Mouse (Mus musculus) stomach, embryonic 16.5 days (tissue): Measurements from ENCODE around the gene Itga5. TPM values are rescaled to one million over a fixed set of nuclear protein-coding genes. Genes with fewer than 3 reads are reported as not detected.

ENCODE experiments used
- ATAC-seq: fragments of 200-750 bp; cut with Nextera tagmentation; 2 replicates; pipeline ENCODE4 v1.8.0; 2017; ENCODE audit warnings: moderate number of reproducible peaks, moderate TSS enrichment; ENCODE audit not compliant: insufficient read depth, low FRiP score
- H3K27ac ChIP-seq: fragments of 300-500 bp; sonication (generic); 2 replicates; pipeline ENCODE4 v1.5.1; 2014; ENCODE audit warnings: low read length
- H3K27me3 ChIP-seq: fragments of 300-500 bp; sonication (generic); 2 replicates; pipeline ENCODE4 v1.6.1; 2014; ENCODE audit warnings: low read length, control low read depth, mixed read lengths; ENCODE audit not compliant: control insufficient read depth, insufficient read depth
- H3K36me3 ChIP-seq: fragments of 300-500 bp; sonication (generic); 2 replicates; pipeline ENCODE4 v1.6.1; 2014; ENCODE audit warnings: low read length; ENCODE audit not compliant: control insufficient read depth, insufficient read depth
- H3K4me1 ChIP-seq: fragments of 300-500 bp; sonication (generic); 2 replicates; pipeline ENCODE4 v1.6.1; 2014; ENCODE audit warnings: low read length, control low read depth, mixed read lengths; ENCODE audit not compliant: control insufficient read depth, insufficient read depth
- H3K4me2 ChIP-seq: fragments of 300-500 bp; sonication (generic); 2 replicates; pipeline ENCODE4 v1.6.1; 2014; ENCODE audit warnings: low read depth, low read length, mixed read lengths
- H3K4me3 ChIP-seq: fragments of 300-500 bp; sonication (generic); replicated peaks from 2 replicates; pipeline ENCODE4 v1.5.1; 2014; ENCODE audit warnings: mild to moderate bottlenecking, low read length
- H3K9ac ChIP-seq: fragments of 300-500 bp; sonication (generic); 2 replicates; pipeline ENCODE4 v1.6.1; 2014; ENCODE audit warnings: low read length
- H3K9me3 ChIP-seq: fragments of 300-500 bp; sonication (generic); replicated peaks from 2 replicates; pipeline ENCODE4 v1.6.1; 2016; ENCODE audit warnings: low read length, control low read depth; ENCODE audit not compliant: control insufficient read depth
- WGBS: fragments of 180-500 bp; shearing (Covaris S2); extraction: QIAGEN DNeasy Blood & Tissue Kit; methylation state at CpG from one replicate; pipeline ENCODE4 v1.1.7; 2014; 5-methylcytosine and 5-hydroxymethylcytosine counted together
- polyA plus RNA-seq: library from polyadenylated mRNA; unstranded; fragments of >200 nt; fragmentation: Nextera tagmentation; extraction: Ambion mirVana; gene quantifications from 2 replicates; pipeline ENCODE4 v1.2.1, GENCODE M21; 2015

The Itga5 gene
- polyA plus RNA-seq, 1 experiment from 2014 or later: 59.0 TPM

DNA sequence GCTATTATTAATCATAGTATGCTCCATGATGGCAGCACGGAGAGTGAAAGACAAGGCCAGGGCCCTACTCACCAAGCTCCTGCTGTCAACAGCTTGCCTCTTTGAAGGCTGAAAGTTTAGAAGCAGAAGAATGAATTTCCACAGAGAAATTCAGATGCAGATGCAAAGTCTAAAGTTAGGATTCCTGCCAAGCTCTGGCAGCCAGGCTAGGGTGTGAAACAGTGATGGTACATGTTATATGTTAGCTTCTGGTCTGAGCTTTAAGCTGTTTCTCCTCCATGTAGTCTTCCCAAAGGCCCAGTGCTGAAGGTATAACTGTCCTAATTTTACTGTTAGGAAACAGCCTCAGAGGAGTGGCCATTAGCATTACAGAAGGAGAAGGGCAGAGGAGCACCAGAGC is 2.6 kb upstream of the Itga5 start:
- 65% methylated on average over 1 of the region's 1 CpGs for WGBS
- no peak for ATAC-seq
- H3K27ac ChIP-seq: no peak overlapping the region

DNA sequence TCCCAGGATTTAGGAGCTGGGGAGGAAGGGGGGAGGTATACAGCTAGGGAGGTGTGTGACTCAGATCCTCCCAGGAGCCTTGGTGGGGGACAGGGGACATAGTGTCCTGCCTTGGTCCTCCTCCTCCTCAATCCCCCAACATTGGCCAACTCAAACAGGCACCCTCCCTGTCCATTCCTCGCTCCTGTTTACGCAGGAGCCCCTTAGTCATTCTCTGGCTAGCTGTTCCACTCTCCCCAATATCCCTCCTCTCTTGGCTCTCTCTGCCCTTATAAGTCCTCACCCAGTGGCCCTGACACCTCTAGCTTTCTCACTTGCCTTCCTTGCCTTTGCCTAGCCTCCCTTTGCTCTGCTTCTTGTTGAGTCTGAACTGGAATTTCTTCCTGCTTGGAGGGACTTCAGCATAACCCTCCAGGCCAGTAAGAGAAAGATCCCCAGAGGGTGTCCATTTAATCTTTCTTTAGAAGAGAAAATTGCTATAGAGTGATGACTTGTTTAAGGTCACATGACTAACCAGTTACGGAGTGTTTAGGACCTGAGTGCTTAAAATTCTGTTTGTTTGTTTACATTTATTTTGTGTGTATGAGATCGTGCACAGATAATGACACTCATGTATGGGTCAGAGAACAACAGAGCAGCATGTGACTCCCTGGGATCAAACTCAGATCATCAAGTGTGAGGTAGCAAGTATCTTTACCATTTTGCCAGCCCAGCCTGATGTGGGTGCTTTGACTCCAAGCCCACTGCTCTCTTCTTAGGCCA is 1.8 kb upstream of the Itga5 start:
- no peaks in the 10 kb centered on the region for H3K27me3 ChIP-seq
- ATAC-seq: no peak
- no peak overlapping the region for H3K4me2 ChIP-seq
- no peak overlapping the region for H3K27ac ChIP-seq
- H3K4me3 ChIP-seq: no peak overlapping the region
- no peaks in the 10 kb centered on the region for H3K9me3 ChIP-seq
- no peaks in the 10 kb centered on the region for H3K36me3 ChIP-seq
- peaks cover 30% of the 10 kb centered on the region; the same call in 1 of the 2 replicates for H3K4me1 ChIP-seq
- no peak overlapping the region for H3K9ac ChIP-seq
- WGBS: 70% methylated on average over 4 of the region's 4 CpGs

More for the DNA sequence above, 2.6 kb upstream of the Itga5 start:
- peaks cover 29% of the 10 kb centered on the region; the same call in 1 of the 2 replicates for H3K4me1 ChIP-seq
- H3K9me3 ChIP-seq: no peaks in the 10 kb centered on the region
- no peak overlapping the region for H3K4me2 ChIP-seq
- H3K9ac ChIP-seq: no peak overlapping the region
- no peaks in the 10 kb centered on the region for H3K27me3 ChIP-seq
- H3K36me3 ChIP-seq: no peaks in the 10 kb centered on the region
- H3K4me3 ChIP-seq: no peak overlapping the region

DNA sequence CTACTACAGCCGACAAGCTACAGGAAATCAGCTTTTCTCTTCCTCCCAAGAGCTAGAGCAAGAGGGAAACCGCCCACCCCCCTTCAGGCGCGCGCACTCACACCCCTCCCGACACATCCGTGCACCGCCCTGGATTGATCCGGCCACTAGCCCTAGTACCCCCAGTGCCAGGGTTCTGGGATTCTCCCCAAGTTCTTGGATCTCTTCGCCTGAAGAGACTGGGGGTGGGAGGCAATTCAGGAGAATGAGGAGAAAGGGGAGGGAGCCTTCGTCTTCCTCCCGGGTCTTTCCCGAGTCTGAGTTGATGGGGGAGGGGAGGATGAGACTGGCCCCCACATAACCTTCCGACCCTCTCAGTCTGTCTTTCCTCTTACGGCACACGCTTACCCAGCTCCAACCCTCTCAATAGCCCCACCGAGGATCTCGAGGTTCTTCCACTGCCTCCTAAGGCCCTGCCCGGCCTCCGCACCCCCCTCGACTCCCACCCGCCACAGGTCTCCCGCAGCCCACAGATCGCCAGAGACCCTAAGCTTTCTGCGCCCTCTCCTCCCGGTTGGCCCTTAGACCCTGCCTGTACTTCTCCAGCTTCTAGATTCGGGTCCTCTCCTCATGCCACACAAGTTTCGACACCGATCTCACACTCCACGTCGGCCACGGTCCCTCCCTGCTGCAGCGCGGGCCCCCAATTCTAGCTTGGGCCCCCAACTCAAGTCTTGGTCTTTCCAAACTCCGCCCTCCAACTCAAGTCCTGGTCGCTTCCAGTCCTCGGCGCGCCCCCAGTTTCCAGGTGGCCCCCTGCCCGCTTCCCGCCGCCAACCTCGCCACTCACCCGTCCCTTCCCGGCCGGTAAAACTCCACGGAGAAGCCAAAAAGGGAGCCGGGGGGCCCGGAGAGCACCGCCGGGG is 840 bp downstream of the Itga5 start:
- peak overlapping the region; percentile 98 for H3K9ac ChIP-seq
- H3K4me1 ChIP-seq: peaks cover 23% of the 10 kb centered on the region; the same call in 1 of the 2 replicates
- no peaks in the 10 kb centered on the region for H3K36me3 ChIP-seq
- under 1% methylated on average over 51 of the region's 51 CpGs for WGBS
- H3K4me3 ChIP-seq: peak overlapping the region; percentile 90
- no peaks in the 10 kb centered on the region for H3K27me3 ChIP-seq
- H3K9me3 ChIP-seq: no peaks in the 10 kb centered on the region
- ATAC-seq: peak; percentile 30
- peak overlapping the region; percentile 81 for H3K4me2 ChIP-seq
- H3K27ac ChIP-seq: peak overlapping the region; percentile 91

DNA sequence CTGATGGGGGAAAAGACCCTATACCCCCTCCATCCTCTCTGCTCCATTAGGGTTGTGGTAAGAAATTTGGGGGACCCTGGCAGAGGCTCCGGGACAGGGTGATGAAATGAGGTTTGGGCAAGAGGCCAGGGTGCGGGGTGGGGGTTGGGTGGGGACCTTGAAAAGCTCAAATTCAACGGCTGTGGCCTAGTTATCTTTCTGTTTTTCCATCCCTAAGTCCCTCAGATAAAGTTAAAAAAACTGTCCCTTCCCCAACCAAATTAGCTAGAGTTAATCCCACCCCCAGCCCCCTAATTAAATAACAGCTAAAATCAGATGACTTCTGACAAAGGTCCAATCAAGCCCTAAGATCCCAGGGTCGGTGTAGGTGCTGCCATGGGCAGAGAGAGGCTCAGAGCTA is 1.8 kb downstream of the Itga5 start:
- H3K27me3 ChIP-seq: no peaks in the 10 kb centered on the region
- peak overlapping the region; percentile 91; the same call in 1 of the 2 replicates for H3K27ac ChIP-seq
- peak overlapping the region; percentile 90 for H3K4me3 ChIP-seq
- no peak for ATAC-seq
- WGBS: 34% methylated on average over 4 of the region's 4 CpGs
- peak overlapping the region; percentile 98 for H3K9ac ChIP-seq
- H3K4me1 ChIP-seq: peaks cover 27% of the 10 kb centered on the region; the same call in 1 of the 2 replicates
- no peaks in the 10 kb centered on the region for H3K36me3 ChIP-seq
- peak overlapping the region; percentile 81 for H3K4me2 ChIP-seq
- H3K9me3 ChIP-seq: no peaks in the 10 kb centered on the region

DNA sequence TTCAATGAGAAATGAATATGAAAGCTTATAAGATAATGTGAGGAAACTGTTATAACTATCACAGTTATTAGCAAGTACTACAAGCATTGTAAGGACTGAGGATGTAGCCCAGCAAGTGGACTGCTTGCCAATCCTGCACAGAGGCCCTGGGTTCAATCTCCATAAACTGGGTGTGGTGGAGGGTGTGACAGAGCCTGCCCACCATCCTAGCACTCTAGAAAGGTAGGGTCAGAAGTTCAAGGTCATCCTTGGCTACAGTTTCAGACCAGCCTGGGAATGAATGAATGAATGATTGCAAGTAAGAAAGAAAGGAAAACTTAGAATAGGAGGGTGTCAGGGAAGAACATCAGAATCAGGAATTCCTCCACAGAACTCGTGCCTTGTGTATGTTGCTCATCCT is 2.8 kb downstream of the Itga5 start:
- Histone ChIP-seq H3K9me3 (no peaks in the 10 kb centered on the region), H3K4me3 (no peak overlapping the region; the same call in 1 of the 2 replicates), H3K36me3 (no peaks in the 10 kb centered on the region), H3K27me3 (no peaks in the 10 kb centered on the region), H3K9ac (no peak overlapping the region), H3K4me1 (peaks cover 33% of the 10 kb centered on the region; the same call in 1 of the 2 replicates), H3K4me2 (no peak overlapping the region), H3K27ac (no peak overlapping the region)
- 43% methylated on average over 1 of the region's 1 CpGs for WGBS
- ATAC-seq: no peak

DNA sequence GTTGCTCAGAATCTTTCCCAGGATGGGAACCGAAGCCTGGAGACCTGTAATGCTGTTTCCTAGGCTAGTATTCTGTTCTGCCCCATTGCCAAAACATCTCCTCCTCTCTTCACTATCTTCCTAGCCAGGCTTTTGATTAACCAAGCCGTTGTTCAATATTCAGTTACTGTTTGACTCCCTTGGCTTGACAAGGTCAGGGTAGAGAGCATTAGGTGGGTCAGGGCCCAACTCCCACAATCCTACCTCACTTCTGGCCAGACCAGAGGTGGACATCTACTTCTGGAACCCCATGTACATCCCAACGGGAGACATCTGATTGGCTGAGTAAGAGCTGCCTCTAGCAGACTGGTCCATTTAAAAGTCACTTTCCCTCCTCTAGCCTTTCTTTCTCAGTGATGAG is 3.6 kb downstream of the Itga5 start:
- no peaks in the 10 kb centered on the region for H3K36me3 ChIP-seq
- H3K4me3 ChIP-seq: no peak overlapping the region
- H3K9me3 ChIP-seq: no peaks in the 10 kb centered on the region
- H3K27ac ChIP-seq: no peak overlapping the region
- H3K27me3 ChIP-seq: no peaks in the 10 kb centered on the region
- peaks cover 34% of the 10 kb centered on the region; the same call in 1 of the 2 replicates for H3K4me1 ChIP-seq
- H3K9ac ChIP-seq: no peak overlapping the region
- WGBS: 73% methylated on average over 3 of the region's 3 CpGs
- no peak for ATAC-seq
- H3K4me2 ChIP-seq: no peak overlapping the region

DNA sequence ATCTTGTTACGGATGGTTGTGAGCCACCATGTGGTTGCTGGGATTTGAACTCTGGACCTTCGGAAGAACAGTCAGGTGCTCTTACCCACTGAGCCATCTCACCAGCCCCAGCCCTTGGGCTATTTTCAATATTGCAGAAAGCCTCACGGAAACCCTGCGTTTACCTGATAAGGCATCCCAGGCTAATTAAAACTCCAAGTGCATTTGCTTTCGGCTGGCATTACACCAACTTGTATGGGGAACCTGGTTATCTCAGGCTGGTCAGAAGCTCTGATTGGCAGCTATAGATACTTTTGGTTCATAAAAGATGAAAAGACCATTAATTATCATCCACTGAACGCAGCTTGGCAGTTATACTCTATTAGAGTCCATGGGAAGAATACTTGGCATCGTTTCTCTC is 4.2 kb downstream of the Itga5 start:
- WGBS: 82% methylated on average over 6 of the region's 7 CpGs
- Histone ChIP-seq H3K4me2 (no peak overlapping the region), H3K4me1 (peaks cover 30% of the 10 kb centered on the region; the same call in 1 of the 2 replicates), H3K9me3 (no peaks in the 10 kb centered on the region), H3K4me3 (no peak overlapping the region), H3K27ac (no peak overlapping the region), H3K27me3 (no peaks in the 10 kb centered on the region), H3K9ac (no peak overlapping the region), H3K36me3 (no peaks in the 10 kb centered on the region)
- ATAC-seq: no peak

DNA sequence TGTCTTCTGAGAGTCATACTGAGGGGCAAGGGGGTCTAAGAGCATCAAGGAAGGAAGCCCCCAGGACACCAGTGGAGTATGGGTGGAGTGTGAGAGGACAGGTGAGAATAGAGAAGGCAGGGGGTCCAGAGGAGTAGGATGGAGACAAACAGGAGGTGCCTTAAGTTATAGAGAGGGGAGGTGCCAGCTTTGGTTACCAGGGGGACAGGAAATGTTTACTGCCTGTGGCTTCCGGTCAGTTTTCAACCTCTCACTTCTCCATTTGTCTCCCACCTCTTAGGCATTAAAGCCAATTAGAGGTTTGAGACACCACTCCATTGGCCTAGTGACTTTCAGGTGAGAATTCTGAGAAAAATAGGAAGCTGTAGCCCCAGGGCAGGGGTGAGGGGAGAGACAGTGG is 5.3 kb downstream of the Itga5 start:
- Histone ChIP-seq H3K9ac (no peak overlapping the region), H3K36me3 (no peaks in the 10 kb centered on the region), H3K27me3 (no peaks in the 10 kb centered on the region), H3K4me3 (no peak overlapping the region), H3K9me3 (no peaks in the 10 kb centered on the region), H3K27ac (no peak overlapping the region), H3K4me1 (peaks cover 26% of the 10 kb centered on the region; the same call in 1 of the 2 replicates), H3K4me2 (no peak overlapping the region)
- ATAC-seq: no peak
- WGBS: 26% methylated on average over 1 of the region's 1 CpGs
